Mouse (Mus musculus) induced T-regulatory cell, adult 2 months (primary cell): ENCODE measurements around the gene Mrpl33.
"Not testable (repeated sequence)": the region's sequence is repeated elsewhere in the genome, so short reads cannot be mapped to it uniquely, and the experiment has no call there.

ENCODE experiments used
- DNase-seq: peaks from one replicate; pipeline ENCODE4 v3.0.0-alpha.2; 2012; ENCODE audit warnings: low read depth

Gene Mrpl33

GRCm38 (mm10) chr5:31596481-31597429, at the start of gene Mrpl33:
Mrpl33 (plus strand) TSS chr5:31596935.
- peak; percentile 89 for DNase-seq

GRCm38 (mm10) chr5:31559401-31559800, 37.3 kb upstream of the Mrpl33 start:
- DNase-seq = no peak

- DNase-seq = no peak
These were observed 36.4 kb upstream of the Mrpl33 start for GRCm38 (mm10) chr5:31560352-31560751.

GRCm38 (mm10) chr5:31562036-31562666, 34.6 kb upstream of the Mrpl33 start:
- no peak for DNase-seq

GRCm38 (mm10) chr5:31563496-31563895, 33.2 kb upstream of the Mrpl33 start:
- DNase-seq = peak; percentile 84

- no peak for DNase-seq
These were observed 32.8 kb upstream of the Mrpl33 start for GRCm38 (mm10) chr5:31563905-31564304.

GRCm38 (mm10) chr5:31564976-31565375, 31.8 kb upstream of the Mrpl33 start:
- DNase-seq = no peak

- DNase-seq = no peak
These were observed 30.7 kb upstream of the Mrpl33 start for GRCm38 (mm10) chr5:31566026-31566425.

GRCm38 (mm10) chr5:31566457-31566856, 30.3 kb upstream of the Mrpl33 start:
- no peak for DNase-seq

GRCm38 (mm10) chr5:31567951-31568657, 28.6 kb upstream of the Mrpl33 start:
- DNase-seq = no peak

GRCm38 (mm10) chr5:31571023-31571608, 25.6 kb upstream of the Mrpl33 start:
- DNase-seq = peak; percentile 39

- no peak for DNase-seq
These were observed 23.0 kb upstream of the Mrpl33 start for GRCm38 (mm10) chr5:31573722-31574121.

GRCm38 (mm10) chr5:31576539-31576975, 20.2 kb upstream of the Mrpl33 start:
- peak; percentile 86 for DNase-seq

GRCm38 (mm10) chr5:31581263-31581662, 15.5 kb upstream of the Mrpl33 start:
- DNase-seq = no peak

- DNase-seq = peak; percentile 68
These were observed 14.8 kb upstream of the Mrpl33 start for GRCm38 (mm10) chr5:31581932-31582331.

- DNase-seq = no peak
These were observed 13.5 kb upstream of the Mrpl33 start for GRCm38 (mm10) chr5:31583261-31583660.

GRCm38 (mm10) chr5:31585526-31585925, 11.2 kb upstream of the Mrpl33 start:
- DNase-seq = no peak

GRCm38 (mm10) chr5:31588016-31588415, 8.7 kb upstream of the Mrpl33 start:
- DNase-seq = no peak

GRCm38 (mm10) chr5:31588672-31589071, 8.1 kb upstream of the Mrpl33 start:
- not testable (repeated sequence) for DNase-seq

- DNase-seq = no peak
These were observed 6.9 kb upstream of the Mrpl33 start for GRCm38 (mm10) chr5:31589711-31590319.

GRCm38 (mm10) chr5:31591122-31591521, 5.6 kb upstream of the Mrpl33 start:
- DNase-seq = no peak

GRCm38 (mm10) chr5:31595868-31596267, 867 bp upstream of the Mrpl33 start:
- no peak for DNase-seq
